Mouse (Mus musculus) hindlimb bud, embryonic 11.5 days (tissue): ENCODE data around the gene Gtpbp3.

ENCODE experiments used
- DNase-seq: peaks from one replicate; pipeline ENCODE4 v3.0.0-alpha.2; 2012; ENCODE audit warnings: low read depth, low spot score; ENCODE audit errors: extremely low spot score

The Gtpbp3 gene

DNA sequence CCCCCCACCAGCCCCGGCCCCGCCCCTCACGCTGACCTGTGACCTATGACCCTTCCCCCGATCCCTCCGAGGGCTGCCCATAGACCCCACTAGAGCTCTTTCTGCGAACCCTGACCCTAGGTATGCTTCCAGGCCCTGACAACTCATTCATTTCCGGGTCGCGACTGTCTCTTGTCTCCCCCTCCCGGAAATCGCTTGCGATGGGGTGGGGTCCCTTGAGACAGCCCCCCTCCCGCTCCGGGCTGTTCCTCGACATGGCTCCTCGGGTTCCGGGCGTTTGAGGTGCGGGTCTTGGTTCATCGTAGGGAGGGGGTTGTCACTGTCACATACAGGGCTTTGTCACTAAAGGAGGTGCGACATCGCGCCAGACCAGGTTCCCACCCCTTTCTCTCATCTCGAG lies 18.5 kb upstream of the Gtpbp3 start:
- no peak for DNase-seq

DNA sequence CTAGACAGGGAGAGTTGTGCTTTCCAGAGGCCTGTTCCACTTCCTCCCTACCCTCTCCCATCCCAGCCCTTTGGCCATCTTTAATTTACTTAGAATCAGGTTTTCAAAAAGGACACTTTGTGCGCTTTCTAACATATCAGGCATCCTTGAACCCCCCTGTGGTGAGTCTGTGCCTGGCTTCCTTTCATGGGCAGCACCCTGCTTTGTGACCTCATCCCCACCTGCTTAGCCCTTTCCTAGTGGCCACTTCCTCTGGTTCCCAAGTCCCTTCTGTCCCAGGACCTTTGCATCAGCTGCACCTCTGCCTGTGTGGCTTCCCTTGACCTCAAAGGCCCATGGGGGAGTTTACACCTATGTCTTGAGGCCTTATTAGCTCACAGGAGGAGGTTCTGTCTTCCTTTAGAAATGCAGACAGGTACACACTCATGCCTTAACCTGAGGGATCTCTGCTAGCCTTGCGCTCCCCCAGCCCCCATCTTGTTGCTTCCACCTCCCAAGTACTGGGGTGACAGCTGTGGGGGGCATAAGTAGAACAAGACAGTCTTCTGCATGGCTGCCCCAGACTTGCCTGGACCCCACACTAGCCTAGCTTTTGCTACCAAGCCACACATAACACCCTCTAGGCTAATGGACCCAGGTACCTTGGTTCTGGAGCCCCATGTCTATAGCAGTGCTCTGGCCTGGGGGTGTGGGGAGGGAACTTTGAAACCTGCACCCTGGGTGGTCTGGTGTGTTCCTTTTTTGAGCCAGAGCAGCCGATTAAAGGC lies 17.6 kb upstream of the Gtpbp3 start:
- no peak for DNase-seq

DNA sequence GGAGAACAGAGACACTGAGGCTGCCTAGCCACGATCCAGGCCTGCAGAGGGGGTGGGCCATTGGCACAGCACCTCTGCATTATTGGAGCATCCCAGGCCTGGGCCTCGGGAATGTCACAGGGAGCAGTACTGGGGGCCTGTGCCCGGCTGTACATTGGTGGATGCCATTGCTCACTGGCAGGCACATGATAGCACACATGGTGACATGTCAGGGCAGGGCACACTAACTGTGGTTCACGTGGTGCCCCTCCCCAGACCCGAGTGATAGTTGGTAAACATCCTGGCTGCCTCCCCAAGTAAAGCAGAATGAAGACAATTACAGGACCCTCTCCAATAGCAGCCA lies 17.0 kb upstream of the Gtpbp3 start:
- no peak for DNase-seq

DNA sequence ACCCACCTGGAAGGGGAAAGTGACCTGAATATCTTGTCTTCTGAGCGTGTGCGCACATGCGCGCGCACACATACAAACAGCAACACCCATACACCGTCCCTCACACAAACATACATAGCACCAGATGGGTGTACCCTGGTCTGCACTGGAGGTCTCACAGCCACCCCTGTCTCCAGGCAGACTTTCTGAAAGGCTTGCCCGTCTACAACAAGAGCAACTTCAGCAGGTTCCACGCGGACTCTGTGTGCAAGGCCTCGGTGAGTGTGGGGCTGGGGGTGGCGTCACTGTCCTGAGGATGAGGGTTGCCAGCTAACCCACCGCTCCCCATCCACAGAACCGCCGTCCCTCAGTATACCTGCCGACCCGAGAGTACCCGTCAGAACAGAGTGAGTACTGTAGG lies 16.0 kb upstream of the Gtpbp3 start:
- DNase-seq, result no peak

DNA sequence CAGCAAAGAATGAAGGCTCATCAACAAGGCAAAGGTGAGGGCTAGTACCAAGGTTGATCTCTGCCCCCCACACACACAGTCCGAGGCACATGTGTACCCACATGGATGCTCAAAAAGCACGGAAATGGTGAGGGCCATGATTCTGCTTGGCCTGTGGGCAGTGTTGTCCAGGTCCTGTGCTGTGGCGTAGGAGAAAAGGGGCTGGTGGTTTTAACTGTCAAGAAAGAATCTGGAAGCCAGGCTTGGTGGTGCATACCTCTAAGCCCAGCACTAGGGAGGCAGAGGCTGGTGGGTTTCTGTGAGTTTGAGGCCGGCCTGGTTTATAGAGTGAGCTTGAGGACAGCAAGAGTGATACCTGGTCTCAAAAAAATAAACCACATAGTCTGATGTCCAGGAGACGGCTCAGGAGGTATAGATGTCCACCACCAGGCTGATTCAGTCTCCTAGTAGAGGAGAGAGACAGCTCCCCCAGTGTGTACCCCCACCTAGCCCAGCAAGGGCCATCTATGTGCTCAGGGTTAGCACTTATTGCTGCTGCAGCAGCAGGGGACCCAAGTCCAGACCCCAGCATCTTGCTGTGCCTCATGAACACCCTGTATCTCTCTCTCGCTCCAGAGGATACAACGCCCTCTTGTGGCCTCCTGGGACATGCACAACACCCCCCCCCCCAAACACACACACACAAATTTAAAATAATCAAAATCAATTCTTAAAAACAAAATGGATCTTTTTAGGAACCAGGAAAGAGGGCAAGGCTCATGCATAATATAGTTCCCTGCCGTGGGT lies 15.1 kb upstream of the Gtpbp3 start:
- DNase-seq, result no peak

DNA sequence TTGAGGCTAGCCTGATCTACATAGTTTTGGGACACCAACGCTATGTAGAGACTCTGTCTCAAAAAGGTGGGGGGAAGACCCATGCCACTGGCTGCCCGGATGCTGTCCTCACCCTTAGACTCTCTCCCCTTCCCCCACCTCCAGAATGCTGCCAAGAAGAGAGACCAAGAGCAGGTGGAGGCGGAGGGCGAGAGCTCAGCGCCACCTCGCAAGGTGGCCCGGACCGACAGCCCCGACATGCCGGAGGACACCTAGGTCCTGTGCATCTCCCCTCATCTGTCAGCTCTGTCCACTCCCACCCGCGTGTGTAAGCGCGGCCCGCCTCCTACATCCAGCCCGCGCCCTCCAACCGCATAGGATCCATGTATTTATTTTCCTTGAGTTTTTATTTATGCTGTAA lies 13.6 kb upstream of the Gtpbp3 start:
- DNase-seq, result no peak

DNA sequence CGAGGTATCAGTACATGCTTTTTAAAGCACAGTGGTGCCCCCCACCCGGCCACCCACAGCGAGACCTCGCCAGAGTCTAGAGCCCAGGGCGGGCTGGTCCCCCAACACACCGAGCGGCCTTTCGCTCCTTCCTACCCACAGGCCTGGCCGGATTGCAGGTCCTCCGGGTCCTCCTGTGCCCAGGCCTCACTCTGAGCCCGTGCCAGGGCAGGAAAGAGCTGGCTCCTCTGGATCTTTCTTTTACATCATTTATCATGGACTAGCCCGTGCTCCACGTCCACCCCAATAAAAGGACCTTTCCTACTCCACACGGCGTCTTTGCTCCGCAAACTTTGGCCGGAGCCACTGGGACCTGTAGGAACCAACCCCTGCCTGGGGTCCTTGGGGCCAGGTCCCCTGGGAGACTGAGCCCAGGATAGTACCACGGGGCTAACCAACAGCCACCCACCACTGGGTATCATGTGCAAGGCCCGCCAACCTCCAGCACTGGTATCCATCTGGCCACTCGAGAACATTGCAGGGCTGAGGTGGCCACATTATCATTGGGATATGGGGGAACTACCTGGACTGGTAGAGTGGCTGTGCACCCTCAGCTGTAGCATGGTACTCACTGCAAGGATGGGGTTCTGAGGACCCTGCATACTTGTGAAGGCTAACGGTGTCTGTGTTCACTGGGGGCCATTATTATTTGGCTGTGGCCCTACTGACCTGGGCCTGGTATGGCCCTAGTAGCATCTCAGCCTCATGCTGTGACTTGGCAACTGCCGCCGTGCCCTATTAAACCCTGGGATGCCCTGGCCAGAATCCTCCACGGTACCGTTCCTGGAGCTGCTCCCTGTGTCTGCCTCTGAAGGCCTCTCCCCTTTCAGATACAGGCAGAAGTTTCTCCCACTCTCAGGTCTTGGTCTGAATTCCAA lies 12.9 kb upstream of the Gtpbp3 start:
- DNase-seq, result no peak

DNA sequence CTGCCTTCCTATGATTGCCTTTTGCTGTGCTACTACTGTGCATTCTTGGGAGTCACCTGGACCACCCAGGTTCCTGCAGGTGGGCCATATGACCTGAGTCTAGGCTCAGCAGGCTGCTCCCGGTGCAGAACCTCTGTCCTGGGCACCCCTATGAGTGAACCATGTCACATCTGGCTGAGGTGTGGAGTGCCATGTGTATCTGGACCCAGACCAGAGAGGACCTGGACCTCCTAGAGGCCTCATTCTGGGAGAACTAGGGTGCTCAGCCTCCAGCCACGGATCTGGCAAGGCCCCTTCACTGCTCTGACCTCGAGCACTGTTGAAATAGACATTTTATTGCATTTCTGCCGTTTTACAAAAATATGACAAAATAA lies 12.2 kb upstream of the Gtpbp3 start:
- DNase-seq, result no peak

DNA sequence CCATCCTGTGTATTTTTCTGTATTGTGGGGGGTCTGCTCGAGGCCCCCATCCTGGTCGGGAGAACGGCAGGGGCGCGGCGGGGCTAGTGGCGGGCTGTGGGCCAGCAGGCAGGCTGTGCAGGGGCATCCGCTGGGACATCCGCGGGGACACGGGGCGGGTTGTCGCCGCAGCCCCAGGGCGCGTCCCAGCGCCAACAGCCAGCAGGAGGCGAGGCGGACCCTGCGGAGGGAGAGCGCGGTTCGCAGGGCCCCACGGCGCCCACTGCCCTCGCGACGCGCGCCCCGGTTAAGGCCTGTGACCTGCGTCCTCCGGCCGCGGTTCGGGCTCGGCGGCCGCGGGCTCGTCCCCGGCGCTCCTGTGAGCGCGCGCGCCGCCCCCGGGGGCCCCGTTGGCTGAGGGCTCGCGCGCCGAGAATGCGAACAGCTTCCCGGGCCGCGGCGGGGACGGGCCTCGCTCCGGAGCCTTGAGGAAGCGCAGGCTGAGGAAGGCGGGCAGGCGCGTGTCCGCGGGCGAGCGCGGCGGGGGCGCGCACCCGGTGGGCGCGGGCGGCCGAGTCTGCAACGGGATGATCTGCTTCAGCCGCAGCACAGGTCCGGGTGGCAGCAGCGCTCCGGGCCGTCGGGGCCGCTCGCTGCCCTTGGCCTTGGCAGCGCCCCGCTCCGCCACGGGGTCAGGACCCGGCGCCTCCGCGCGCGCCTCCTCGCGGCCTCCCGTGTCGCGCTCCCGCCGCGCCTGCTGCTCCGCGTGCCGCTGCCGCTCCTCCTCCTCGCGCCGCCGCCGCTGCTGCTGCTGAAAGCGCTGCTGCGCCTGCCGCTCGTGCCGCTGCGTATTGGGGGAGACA lies 11.6 kb upstream of the Gtpbp3 start:
- DNase-seq, result no peak

DNA sequence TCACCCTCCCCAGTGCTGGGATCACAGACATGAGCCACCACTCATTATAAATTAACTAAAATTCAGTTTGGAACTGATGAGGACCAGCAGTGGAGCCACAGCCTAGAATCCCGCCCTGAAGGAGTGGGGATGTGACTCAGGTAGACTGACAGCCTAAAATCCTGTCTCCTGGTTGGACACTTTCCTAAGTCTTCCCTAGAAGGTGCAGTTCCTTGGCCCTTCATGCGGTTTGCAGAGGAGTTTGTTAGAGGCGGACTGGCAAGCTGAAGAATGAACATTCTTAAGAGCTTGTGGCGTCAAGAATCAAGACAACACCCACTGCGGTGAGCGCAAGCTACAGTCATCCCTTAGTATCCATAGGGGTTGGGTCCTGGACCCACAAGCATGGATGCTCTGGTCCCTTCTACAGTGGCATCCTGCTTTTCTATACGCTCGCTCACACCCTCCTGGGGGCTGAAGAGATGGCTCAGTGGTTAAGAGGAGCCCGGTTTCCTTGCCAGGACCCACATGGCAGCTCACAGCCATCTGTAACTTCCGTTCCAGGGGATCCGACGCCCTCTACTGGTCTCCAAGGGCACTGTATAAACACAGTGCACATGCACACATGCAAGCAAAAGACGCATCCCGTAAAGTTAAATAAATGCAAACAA lies 10.6 kb upstream of the Gtpbp3 start:
- no peak for DNase-seq

DNA sequence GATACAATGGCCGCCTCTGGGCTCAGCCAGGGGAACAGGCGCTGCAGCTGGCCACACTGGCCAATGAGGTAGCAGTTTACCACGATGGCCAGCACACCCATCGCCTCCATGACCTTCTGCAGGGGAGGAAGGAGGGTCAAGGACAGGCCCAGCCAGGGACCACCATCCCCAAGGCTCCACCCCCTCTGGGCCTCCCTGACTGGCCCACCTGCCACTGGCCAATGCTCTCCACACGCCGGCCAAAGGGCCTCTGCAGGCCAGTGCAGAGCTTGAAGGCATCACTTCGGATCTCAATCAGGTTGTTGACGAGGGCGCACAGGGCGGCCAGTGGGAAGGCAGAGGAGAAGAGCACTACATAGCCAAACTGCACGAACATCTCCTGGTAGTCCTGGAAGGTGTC lies 9.0 kb upstream of the Gtpbp3 start:
- DNase-seq, result no peak

DNA sequence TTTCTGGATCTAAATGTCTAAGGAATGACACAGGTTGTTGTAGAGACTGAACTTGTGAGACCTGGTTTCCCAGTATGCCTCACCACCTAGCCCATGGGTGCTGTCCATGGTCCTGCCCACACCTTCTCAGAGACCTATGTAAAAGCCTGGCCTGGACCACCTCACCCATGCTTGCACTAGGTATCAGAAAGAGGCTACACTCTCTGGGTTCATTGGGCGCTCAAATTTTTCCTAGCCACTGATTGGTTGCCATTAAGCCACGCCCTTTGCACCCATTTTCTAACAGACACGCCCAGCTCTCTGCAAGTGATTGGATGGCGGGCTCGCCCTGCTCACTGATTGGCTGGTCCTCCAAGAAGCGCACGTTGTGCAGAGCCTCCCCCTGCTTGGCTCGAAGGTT lies 4.0 kb upstream of the Gtpbp3 start:
- DNase-seq, result no peak

DNA sequence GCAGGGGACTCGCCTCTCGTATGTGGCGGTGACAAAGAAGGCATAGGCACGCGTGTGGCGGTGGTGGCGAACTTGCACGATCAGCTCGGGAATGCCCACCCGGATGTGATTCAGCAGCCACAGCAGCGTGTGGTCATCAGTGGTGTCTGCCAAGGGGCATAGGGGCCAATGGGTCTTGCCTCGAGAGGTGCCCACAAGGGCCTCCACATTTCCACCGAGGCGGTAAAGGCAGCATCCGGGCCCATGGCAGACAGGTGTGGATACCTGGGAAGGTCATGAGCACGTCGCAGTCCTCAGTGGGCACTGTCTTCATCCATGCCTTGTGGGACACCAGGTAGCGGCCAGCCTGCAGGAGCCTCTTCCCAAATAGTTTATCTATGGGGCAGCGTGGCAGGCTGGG lies 3.2 kb upstream of the Gtpbp3 start:
- DNase-seq, result no peak

DNA sequence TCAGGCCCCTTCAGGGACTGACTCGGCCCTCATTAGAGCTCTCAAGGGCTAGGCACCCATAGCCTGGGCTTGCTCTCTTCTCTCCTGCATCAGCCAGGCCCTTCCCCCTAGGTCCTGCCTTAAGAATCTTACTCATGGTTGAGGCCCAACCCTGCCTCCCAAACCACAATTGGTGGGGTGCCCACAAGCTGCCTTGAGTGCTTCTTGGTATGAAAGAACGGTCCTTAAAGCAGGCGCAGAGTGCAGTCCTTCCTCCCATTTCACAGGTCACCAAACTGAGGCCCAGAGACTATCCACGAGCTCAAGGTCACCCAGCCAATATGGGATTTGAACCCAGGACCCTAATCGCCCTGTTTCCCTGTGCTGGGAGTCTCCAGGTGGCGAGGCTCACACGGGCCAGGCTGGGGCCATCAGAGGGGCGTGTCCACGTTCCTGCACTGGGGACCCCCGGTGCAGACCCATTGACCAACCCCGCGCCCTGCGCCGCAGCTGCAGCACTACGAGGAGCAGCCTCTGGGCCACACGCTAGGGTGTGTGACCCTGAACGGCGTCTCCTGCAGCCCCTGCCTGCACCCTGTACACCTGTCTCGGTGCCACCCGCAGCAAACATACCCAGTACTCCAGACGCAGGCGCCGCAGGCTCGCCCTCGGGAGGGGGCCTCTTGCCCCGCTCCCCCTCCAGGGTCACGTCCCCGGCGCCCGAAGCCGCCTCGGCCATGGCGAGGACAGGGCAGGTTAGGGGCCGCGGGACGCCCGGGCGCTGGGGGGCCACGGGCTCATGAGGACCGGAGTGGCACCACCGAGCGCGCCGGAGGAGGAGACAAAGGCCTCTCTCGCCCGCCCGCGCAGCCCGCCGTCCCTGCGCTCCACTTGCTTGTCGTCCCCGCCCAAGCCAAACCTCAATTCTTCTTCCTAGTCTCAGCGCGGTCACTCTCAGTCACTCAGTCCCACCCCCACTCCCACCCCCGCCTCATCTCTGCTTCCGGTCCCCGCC lies 2.5 kb upstream of the Gtpbp3 start, which contains the start of gene Ano8:
Gene Ano8, minus strand, starts transcription at position 822 of the 994 bp plus-strand sequence.
- DNase-seq, result no peak

DNA sequence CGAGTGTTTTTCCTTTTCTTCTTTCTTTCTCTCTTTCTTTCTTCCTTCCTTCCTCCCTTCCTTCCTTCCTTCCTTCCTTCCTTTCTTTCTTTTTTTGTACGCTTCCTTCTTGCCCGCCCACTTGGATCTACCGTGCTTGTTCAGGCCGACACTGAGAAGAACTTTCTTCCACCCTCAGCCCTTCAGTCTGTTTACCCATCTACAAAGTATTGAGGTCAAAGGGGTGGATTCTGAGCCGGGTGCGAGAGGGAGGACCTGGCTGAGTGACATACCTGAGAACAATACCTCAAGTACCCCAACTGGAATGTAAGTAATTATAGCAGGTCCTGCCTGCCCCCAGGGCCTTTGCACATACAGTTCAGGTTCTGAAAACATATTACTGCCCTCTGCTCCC lies 1.8 kb upstream of the Gtpbp3 start:
- DNase-seq, result no peak

DNA sequence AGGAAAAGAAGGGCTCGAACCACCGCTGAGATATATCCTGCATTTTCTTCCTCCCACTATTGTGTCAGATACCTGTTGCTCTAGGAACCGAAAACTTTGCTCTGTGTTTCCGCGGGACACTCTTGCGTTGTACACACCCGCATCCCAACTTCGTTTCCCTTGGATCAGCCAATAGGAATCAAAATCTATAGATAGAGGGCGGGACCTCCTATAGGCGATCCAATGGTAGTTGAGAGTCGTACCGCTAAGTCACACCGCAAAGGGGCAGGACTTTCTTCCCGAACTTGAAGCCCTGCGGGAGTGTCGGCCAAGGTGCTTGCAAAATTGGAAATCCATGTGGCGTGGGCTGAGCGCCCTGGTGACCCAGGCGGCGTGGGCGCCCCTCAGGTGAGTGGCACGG lies 551 bp downstream of the Gtpbp3 start:
- DNase-seq, result peak; percentile 97

DNA sequence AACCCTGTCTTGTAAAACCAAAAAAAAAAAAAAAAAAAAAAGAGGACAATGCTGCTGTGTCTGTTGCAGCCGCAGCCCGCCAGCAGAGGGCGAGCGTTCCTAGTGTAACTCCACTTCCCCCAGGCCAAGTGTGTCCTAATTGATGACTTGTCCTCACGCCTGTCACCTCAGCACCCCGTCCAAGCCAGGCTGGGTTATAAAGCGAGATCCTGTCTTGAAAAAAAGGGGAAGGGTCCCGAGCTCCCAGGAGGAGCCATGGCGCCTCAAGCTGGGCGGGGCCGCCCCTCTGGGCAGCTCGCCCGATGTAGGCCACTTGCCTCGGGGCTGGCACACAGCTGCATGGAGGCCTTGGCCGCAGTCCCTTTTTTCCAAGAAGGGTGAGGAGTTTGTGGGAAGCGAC lies 7.1 kb downstream of the Gtpbp3 start:
- no peak for DNase-seq

DNA sequence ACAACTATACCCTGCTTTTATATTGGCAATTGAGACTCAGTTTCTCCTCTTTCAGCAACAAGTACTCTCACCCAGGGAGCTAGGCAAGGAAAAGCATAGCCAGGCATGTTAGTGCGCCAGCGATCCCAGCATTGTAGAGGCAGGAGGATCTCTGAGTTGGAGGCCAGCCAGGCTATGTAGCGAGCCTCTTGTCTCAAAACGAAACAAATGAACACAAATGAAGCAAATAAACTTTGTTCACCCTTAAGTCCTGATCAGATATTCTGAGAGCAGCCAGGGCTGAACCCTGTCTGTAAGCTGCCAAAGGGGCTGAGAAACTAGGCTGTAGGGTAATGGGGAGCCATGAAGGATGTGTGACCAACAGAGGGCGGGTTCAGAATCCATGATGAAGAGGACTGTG lies 7.9 kb downstream of the Gtpbp3 start:
- no peak for DNase-seq

DNA sequence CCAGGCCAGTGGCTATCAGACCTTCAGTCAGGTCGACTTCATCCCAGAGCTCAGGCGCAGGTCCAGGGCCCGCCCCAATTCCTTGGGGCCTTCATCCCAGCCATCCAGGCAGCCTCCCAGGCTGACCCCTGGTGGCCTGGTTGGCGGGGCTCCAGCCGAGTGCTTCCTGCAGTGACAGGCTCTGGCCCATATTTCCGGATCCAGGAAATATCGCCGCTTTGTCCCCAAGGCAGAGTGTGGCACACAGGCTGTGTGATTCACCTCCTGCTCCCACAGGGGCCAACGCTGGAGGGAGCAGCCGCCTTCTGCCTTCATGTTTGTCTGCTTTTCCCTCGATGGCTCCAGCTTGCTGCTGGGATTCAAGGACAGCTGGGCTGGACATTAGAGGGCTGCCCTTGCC lies 8.6 kb downstream of the Gtpbp3 start:
- no peak for DNase-seq
